Mouse (Mus musculus): ENCODE results near the gene Usp39.

The Usp39 gene

GRCm38 (mm10) chr6:72276972-72277441, 68.0 kb downstream of the Usp39 start:
- in situ Hi-C loops (cut with MboI; ENCODE audit: low pct_unique_long_range_greater_than_20kb in 1 of 2, low sequenced_read_pairs in 2 of 2, unreplicated experiment in 1 of 2): no loop called here

GRCm38 (mm10) chr6:72276141-72276540, 68.8 kb downstream of the Usp39 start:
- in situ Hi-C loops (cut with MboI; ENCODE audit: low pct_unique_long_range_greater_than_20kb in 1 of 2, low sequenced_read_pairs in 2 of 2, unreplicated experiment in 1 of 2): no loop called here

GRCm38 (mm10) chr6:72275527-72275926, 69.5 kb downstream of the Usp39 start:
- in situ Hi-C loops (cut with MboI; ENCODE audit: low pct_unique_long_range_greater_than_20kb in 1 of 2, low sequenced_read_pairs in 2 of 2, unreplicated experiment in 1 of 2): no loop called here

- in situ Hi-C loops (cut with MboI; ENCODE audit: low pct_unique_long_range_greater_than_20kb in 1 of 2, low sequenced_read_pairs in 2 of 2, unreplicated experiment in 1 of 2): no loop called here
Observed at GRCm38 (mm10) chr6:72273153-72273552, 71.8 kb downstream of the Usp39 start.

GRCm38 (mm10) chr6:72272161-72272696, 72.8 kb downstream of the Usp39 start:
- in situ Hi-C loops (cut with MboI; ENCODE audit: low pct_unique_long_range_greater_than_20kb in 1 of 2, low sequenced_read_pairs in 2 of 2, unreplicated experiment in 1 of 2): no loop called here

GRCm38 (mm10) chr6:72270952-72271519, 73.9 kb downstream of the Usp39 start:
- in situ Hi-C loops (cut with MboI; ENCODE audit: low pct_unique_long_range_greater_than_20kb in 1 of 2, low sequenced_read_pairs in 2 of 2, unreplicated experiment in 1 of 2): no loop called here

GRCm38 (mm10) chr6:72270258-72270657, 74.7 kb downstream of the Usp39 start:
- in situ Hi-C loops (cut with MboI; ENCODE audit: low pct_unique_long_range_greater_than_20kb in 1 of 2, low sequenced_read_pairs in 2 of 2, unreplicated experiment in 1 of 2): no loop called here
